Mouse (Mus musculus) cerebellum, adult 11-12 months (tissue): Measurements from ENCODE around the gene Fgf6.

Experiments used
- DNase-seq: peaks from one replicate; pipeline ENCODE4 v3.0.0; 2022

Gene Fgf6

DNA sequence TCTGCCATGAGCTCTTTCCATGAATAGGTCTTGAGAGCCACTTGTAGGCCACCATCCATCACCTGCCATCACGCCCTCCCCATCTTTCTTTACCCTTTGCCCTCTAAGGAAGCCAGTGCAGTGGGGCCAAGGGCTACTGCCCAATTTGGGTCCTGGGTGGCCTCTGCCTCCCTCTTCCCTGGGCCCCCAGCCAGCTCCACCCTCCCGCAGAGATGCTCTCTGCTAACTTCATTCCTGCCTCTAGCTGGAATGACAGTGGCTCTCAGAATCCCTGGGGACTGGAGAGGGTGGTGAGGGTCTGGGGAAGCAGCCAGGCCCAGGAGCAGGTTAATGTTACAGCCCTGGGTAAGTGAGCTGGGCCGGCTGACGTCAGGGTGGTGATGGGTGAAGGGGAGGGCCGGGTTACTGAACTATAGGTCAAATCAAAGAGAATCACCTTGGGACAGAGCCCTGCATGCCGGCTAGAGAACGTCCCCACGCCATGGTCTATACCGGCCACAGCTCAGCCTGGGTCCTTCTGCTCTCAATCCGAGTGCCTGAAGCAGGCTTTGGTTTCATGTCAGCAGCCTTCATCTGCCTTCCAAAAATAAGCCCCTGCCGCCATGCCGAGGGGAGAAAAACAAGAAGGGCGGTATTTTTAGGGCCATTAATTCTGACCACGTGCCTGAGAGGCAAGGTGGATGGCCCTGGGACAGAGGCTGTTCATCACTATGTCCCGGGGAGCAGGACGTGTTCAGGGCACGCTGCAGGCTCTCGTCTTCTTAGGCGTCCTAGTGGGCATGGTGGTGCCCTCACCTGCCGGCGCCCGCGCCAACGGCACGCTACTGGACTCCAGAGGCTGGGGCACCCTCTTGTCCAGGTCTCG lies at the start of gene Fgf6:
Fgf6 (plus strand) TSS at position 681 of the 865 bp plus-strand sequence.
- no peak for DNase-seq

GRCm38 (mm10) chr6:126966241-126967026 lies 49.0 kb upstream of the Fgf6 start:
- no peak for DNase-seq

GRCm38 (mm10) chr6:126981539-126982234 lies 33.7 kb upstream of the Fgf6 start:
- DNase-seq = no peak

GRCm38 (mm10) chr6:126993676-126994075 lies 21.7 kb upstream of the Fgf6 start:
- no peak for DNase-seq

DNA sequence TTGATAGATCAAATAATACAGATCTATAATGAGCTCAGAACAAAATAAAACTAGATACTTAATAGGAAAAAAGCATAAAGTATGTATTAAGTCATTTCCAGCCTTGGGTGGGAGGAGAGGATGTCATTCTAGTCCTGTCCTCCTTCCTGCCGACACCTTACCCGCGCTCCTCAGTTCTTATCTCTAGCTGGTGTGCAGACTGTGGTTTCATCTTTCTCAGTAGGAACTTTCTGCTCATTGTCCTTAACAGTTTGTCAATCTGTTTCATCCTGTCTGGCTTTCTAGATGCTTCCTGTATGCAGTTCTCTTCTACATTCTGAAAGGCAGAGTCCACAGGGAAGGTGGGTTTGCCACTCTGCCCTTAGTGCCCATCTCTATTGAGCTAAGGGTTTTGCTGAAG lies 19.9 kb upstream of the Fgf6 start:
- no peak for DNase-seq

DNA sequence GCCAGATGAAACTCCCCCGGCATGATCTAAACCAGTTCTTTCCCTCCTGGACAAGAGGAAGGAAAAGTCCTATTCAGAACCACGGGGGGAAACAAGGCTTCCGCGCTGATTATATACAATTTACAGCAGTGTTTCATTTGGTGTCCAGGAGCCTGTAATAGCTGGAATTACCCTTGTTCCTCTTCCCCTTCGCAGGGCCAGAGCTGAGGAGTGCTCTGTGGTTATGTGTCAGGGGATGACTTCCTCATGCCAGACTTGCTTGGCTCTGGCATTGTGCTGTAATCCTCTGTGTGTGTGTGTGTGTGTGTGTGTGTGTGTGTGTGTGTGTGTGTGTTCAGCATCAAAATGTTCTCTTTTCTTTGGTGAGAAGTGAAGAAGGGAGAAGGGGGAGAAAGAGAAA lies 19.0 kb upstream of the Fgf6 start:
- no peak for DNase-seq

DNA sequence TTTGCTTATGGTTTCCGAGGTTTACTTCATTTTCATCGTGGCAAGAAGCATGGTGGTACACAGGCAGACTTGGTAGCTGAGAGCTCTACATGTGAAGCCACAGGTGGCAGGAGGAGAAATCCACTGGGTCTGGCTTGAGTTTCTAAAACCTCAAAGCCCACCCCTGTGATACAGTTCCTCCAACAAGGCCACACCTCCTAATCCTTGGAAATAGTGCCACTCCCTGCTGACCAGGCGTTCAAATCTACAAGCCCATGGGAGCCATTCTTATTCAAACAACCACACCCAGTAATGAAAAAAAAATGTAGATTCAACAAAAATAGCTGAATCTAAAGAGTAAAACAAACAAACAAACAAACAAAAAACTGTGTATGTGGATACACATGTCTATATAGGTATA lies 9.7 kb upstream of the Fgf6 start:
- DNase-seq = no peak

DNA sequence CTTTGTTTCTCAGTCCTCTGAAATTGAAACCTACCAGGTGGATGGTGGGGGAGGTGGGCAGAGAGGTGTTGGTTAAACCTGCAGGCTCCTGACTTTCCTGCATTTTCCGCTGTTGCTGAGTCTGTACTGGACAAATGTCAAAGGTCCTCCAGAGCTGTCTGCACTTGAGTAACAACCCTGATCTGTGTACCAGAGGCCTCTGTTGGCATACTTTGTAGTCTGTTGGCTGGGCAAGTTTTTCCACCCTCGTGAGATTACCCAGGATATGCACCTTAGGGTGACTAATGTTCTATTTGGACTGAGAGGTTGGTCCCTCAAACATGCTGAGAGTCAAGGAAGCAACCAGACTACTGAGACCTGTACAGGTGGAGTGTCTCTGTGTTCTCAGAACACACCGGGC lies 8.8 kb upstream of the Fgf6 start:
- DNase-seq = no peak

DNA sequence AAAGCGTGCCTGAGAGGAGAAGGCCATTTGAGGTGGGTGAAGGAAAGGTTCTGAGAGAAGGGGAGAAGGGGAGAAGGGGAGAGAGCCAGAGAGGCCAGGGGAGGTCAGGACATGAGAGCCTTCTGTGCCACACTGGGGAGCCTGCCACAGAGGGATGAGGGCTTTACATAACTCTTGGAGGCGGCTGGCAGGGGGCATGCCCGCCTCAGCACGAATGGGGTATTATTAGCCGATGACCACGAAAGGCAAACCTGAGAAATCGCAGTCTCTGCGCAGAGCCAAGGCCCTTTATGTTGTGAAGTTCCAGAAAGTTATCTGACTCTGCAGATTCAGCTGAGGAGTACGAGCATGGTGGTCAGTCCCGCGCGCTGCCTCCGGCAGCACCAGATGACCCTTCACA lies 5.4 kb upstream of the Fgf6 start:
- DNase-seq = no peak

- DNase-seq = no peak
Measured at GRCm38 (mm10) chr6:127011947-127012535, 3.3 kb upstream of the Fgf6 start.

- DNase-seq = no peak
Measured at GRCm38 (mm10) chr6:127019254-127019653, 3.9 kb downstream of the Fgf6 start.

- no peak for DNase-seq
Measured at GRCm38 (mm10) chr6:127020431-127020830, 5.0 kb downstream of the Fgf6 start.

DNA sequence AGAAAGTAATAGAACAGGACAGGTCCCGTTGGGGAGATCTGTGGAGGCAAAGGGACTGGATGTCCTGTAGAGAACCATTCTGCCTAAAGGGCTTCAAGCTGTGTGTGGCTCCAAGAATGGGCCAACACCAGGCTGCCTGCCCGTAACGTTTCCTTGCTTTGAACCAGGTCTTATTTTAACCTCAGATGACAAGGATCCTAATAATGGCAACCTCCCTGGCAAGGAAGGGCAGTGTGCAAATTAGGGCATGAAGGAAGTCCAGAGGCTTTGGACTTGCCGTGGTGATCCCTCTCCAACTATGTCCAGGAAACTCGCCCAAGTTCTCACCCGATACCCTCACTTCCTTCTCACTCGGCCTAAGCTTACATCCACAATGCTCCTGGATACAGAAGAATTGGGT lies 9.4 kb downstream of the Fgf6 start:
- no peak for DNase-seq

- DNase-seq = no peak
Measured at GRCm38 (mm10) chr6:127034760-127035159, 19.4 kb downstream of the Fgf6 start.

DNA sequence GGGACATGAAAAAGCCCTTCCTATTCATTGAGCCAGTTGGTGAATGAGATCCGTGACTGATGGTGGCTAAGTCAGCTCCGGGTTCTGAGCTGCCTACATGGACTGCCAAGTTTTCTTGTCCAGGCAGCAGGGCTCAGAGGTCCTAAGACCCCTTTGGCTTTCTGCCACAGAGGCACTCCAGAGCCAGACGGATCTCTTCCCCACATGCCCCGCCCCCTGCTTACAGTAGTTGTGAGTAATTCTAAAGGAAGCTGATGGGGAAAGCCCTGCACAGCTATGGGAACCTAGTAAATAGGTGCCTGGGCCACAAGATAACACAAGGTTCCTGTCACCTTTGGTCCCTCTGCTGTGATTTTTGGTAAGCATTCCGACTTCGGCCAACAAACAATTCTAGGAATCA lies 29.5 kb downstream of the Fgf6 start:
- DNase-seq = no peak

GRCm38 (mm10) chr6:127050847-127051246 lies 35.5 kb downstream of the Fgf6 start:
- no peak for DNase-seq

DNA sequence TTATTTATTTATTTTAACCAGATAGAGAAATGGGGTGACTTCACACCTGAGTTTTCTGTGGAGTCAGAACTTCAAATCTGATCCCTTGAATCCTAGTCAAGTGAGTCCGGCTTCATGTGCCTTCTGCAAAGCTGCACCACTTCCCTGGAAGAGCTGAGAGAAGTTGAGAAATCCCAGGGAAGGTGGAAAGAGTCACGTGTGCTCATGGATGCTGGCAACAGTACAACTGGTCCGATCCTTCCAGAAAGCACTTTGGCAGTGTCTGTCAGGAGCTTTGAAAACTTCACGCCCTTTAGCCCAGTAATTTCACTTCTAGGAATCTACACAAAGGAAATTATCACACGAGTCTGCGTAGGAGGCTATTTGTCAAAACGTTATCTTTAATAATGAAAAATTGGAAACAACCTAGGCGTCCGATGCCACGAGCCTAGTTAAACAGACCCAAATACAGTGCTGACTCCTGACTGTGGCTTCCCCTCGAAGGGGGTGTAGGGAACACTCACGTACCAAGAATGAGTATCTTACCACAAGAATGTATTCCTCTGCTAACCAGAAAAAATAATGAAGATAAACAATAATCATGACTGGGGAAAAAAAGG lies 41.7 kb downstream of the Fgf6 start:
- DNase-seq = no peak

- DNase-seq = no peak
Measured at GRCm38 (mm10) chr6:127059975-127060374, 44.6 kb downstream of the Fgf6 start.

GRCm38 (mm10) chr6:127063915-127064314 lies 48.5 kb downstream of the Fgf6 start:
- no peak for DNase-seq

DNA sequence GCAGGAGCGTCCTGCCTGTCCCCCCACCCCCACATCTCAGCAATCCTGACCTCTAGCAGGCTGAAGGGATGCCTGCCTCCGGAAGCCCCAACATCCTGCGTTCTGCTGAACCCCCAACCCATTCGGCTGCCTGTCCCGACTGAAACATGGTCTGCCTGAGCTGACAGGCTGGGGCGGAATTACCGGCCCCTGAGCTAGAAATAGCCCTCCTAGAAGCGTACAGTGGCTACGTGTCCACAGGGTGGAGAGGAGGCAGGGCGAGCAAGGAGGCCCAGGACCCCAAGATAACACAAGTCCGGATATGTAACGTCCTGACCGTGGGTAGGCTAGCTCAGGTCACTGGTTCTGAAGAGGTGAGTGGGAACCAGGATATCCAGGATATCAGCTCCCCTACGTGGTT lies 49.4 kb downstream of the Fgf6 start:
- DNase-seq = no peak

DNA sequence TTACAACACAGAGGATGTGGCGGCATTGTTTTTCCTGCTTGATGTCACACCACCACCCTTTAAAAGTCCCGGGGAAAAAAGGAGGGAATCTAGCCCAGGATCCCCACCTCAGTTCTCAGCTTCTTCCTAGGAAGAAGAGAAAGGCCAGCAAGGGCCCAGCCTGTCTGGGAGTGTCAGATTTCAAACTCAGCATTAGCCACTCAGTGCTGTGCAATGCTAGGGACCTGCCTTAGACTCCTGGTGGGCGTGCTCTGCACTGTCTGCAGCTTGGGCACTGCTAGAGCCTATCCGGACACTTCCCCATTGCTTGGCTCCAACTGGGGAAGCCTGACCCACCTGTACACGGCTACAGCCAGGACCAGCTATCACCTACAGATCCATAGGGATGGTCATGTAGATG lies 57.4 kb downstream of the Fgf6 start, which contains the start of gene Fgf23:
Fgf23 (plus strand) TSS at position 86 of the 400 bp plus-strand sequence.
- DNase-seq = no peak
